Mouse (Mus musculus): Measurements from ENCODE around the gene Gnb3. TPM values are rescaled to one million over a fixed set of nuclear protein-coding genes. Genes with fewer than 3 reads are reported as not detected.

Gene Gnb3
- polyA plus RNA-seq, 1 experiment: 0.41 TPM

DNA sequence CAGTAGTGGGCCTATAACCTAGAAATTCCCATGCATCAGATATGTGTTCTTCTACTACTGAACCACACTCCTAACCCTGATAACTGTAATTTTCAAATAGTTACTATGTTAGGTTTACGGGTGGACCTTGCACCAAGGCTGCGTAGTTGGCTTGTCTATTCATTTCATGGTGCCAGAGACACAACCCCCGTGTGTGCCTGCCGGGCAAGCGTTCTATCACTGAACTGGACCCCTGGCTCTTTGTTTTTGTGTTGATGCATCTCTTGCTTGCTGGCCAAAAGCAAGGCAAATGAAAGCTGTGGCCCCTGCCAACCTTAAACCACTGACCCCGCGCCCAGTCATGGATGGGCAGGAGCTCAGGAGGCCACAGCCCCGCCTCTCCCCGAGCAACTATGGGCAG is 41.7 kb upstream of the Gnb3 start:
- H3K4me1 ChIP-seq (ENCODE audit: control insufficient read depth, insufficient read depth, low read length): no peaks in the 10 kb centered on the region
- H3K36me3 ChIP-seq (ENCODE audit: control insufficient read depth, insufficient read depth, low read length): no peaks in the 10 kb centered on the region
- H3K4me3 ChIP-seq (ENCODE audit: insufficient read depth, low read depth, low read length): no peak overlapping the region
- DNase-seq: peak; percentile 47
- TF ChIP-seq POLR2A (IDR thresholded peaks at IDR 0.05; ENCODE audit: low read depth, low read length): no peak
- no peak for TF ChIP-seq CTCF (conservative IDR thresholded peaks at IDR 0.05; ENCODE audit: insufficient read depth, insufficient read length, low read depth, low read length)
- no peaks in the 10 kb centered on the region for H3K27me3 ChIP-seq (replicated peaks; ENCODE audit: control insufficient read depth, insufficient read depth, low read length)
- H3K27ac ChIP-seq (ENCODE audit: insufficient read depth, low read depth, low read length): no peak overlapping the region
- 77% methylated on average over 9 of the region's 9 CpGs for WGBS

DNA sequence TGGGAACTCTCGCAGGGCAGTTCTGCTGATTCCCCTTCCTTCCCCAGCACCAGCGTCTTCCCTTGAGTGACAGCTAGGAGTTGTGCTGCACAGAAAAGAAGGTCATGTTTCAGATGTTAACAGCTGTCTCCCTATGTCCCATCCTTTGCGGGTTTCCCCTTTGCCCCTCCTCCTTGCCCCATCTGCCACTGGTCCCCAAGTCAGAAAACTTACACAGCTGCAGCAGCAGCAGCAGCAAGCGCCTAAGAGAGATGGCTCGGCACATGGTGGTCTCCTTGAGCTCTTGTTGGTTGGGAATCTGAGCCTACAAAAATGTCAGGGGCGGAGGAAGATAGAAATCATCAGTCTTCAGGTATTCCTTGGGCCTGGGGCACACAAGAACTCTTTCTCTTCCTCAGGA is 39.3 kb upstream of the Gnb3 start:
- Histone ChIP-seq H3K4me3 (ENCODE audit: insufficient read depth, low read depth, low read length) (no peak overlapping the region), H3K27me3 (replicated peaks; ENCODE audit: control insufficient read depth, insufficient read depth, low read length) (no peaks in the 10 kb centered on the region), H3K27ac (ENCODE audit: insufficient read depth, low read depth, low read length) (no peak overlapping the region), H3K4me1 (ENCODE audit: control insufficient read depth, insufficient read depth, low read length) (no peaks in the 10 kb centered on the region), H3K36me3 (ENCODE audit: control insufficient read depth, insufficient read depth, low read length) (no peaks in the 10 kb centered on the region)
- WGBS: 51% methylated on average over 6 of the region's 6 CpGs
- no peak for TF ChIP-seq POLR2A (IDR thresholded peaks at IDR 0.05; ENCODE audit: low read depth, low read length)
- no peak for TF ChIP-seq CTCF (conservative IDR thresholded peaks at IDR 0.05; ENCODE audit: insufficient read depth, insufficient read length, low read depth, low read length)
- no peak for DNase-seq

GRCm38 (mm10) chr6:124874348-124874747 is 34.3 kb upstream of the Gnb3 start:
- Histone ChIP-seq H3K27me3 (replicated peaks; ENCODE audit: control insufficient read depth, insufficient read depth, low read length) (no peaks in the 10 kb centered on the region), H3K4me1 (ENCODE audit: control insufficient read depth, insufficient read depth, low read length) (no peaks in the 10 kb centered on the region), H3K27ac (ENCODE audit: insufficient read depth, low read depth, low read length) (no peak overlapping the region), H3K4me3 (ENCODE audit: insufficient read depth, low read depth, low read length) (no peak overlapping the region), H3K36me3 (ENCODE audit: control insufficient read depth, insufficient read depth, low read length) (no peaks in the 10 kb centered on the region)
- 41% methylated on average over 2 of the region's 3 CpGs for WGBS
- no peak for DNase-seq
- TF ChIP-seq CTCF (conservative IDR thresholded peaks at IDR 0.05; ENCODE audit: insufficient read depth, insufficient read length, low read depth, low read length): no peak
- no peak for TF ChIP-seq POLR2A (IDR thresholded peaks at IDR 0.05; ENCODE audit: low read depth, low read length)

DNA sequence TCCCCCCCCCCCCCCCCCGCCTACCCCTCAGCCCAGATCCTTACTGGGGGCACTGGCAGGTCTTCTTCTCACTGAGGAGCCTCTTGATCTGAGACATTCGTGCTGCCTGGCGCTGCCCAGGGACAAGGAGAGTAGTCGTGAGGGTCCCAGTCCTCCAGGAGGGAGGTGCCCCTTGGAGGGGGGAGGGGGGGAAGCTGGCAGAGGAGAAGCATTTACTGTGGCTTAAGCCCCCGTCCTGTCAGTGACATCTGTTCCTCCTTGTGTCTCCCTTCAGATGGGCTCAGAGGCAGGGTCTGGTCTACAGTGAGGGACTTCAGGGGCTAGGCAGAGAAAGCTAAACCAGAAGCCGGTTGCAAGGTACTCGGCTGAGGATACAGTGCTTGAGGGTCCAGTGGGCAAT is 26.5 kb upstream of the Gnb3 start:
- WGBS: 75% methylated on average over 7 of the region's 7 CpGs
- Histone ChIP-seq H3K36me3 (ENCODE audit: control insufficient read depth, insufficient read depth, low read length) (no peaks in the 10 kb centered on the region), H3K4me3 (ENCODE audit: insufficient read depth, low read depth, low read length) (no peak overlapping the region), H3K27me3 (replicated peaks; ENCODE audit: control insufficient read depth, insufficient read depth, low read length) (no peaks in the 10 kb centered on the region), H3K4me1 (ENCODE audit: control insufficient read depth, insufficient read depth, low read length) (no peaks in the 10 kb centered on the region), H3K27ac (ENCODE audit: insufficient read depth, low read depth, low read length) (no peak overlapping the region)
- TF ChIP-seq POLR2A (IDR thresholded peaks at IDR 0.05; ENCODE audit: low read depth, low read length): no peak
- TF ChIP-seq CTCF (conservative IDR thresholded peaks at IDR 0.05; ENCODE audit: insufficient read depth, insufficient read length, low read depth, low read length): no peak
- no peak for DNase-seq

DNA sequence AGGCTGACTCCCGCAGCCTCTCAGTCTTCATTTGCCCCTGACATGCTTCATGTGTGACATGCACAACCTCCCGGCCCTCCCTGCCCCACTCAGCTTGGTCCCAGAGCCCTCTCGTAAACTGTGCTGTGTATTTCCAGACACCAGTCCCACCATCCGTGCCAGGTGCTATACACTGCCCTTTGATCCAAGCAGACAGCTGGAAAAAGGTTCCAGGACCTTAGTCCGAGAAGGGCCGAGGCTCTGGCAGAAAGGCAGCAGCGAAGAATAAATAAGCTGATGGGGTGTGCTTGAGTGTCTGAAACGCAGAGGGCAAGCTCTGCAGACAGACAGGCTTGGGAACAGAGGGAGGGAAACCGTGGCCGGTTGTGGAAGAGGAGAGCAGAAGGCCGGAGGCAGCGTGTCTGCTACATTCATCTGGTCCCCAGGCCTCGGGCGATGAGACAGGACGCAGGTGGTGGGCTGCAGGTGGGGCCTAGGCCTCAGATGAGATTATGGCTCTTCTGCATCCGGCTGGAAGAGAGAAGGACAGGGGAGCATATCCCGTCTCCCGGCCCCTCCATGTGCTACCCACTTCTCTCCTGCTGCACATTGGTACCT is 25.8 kb upstream of the Gnb3 start:
- Histone ChIP-seq H3K27me3 (replicated peaks; ENCODE audit: control insufficient read depth, insufficient read depth, low read length) (no peaks in the 10 kb centered on the region), H3K4me1 (ENCODE audit: control insufficient read depth, insufficient read depth, low read length) (no peaks in the 10 kb centered on the region), H3K36me3 (ENCODE audit: control insufficient read depth, insufficient read depth, low read length) (no peaks in the 10 kb centered on the region), H3K27ac (ENCODE audit: insufficient read depth, low read depth, low read length) (no peak overlapping the region), H3K4me3 (ENCODE audit: insufficient read depth, low read depth, low read length) (no peak overlapping the region)
- WGBS: 68% methylated on average over 18 of the region's 18 CpGs
- DNase-seq: peak; percentile 54
- TF ChIP-seq CTCF (conservative IDR thresholded peaks at IDR 0.05; ENCODE audit: insufficient read depth, insufficient read length, low read depth, low read length) (no peak), POLR2A (IDR thresholded peaks at IDR 0.05; ENCODE audit: low read depth, low read length) (no peak)

GRCm38 (mm10) chr6:124863658-124864298 is 23.7 kb upstream of the Gnb3 start, which contains the start of gene Gpr162:
Gene Gpr162 (minus strand): TSS chr6:124863983.
- peak; percentile 48 for DNase-seq
- 3% methylated on average over 43 of the region's 43 CpGs for WGBS

GRCm38 (mm10) chr6:124863125-124863657 is 23.1 kb upstream of the Gnb3 start:
- H3K4me1 ChIP-seq (ENCODE audit: control insufficient read depth, insufficient read depth, low read length): no peaks in the 10 kb centered on the region
- peak overlapping the region; percentile 55 for H3K4me3 ChIP-seq (ENCODE audit: insufficient read depth, low read depth, low read length)
- H3K27me3 ChIP-seq (replicated peaks; ENCODE audit: control insufficient read depth, insufficient read depth, low read length): no peaks in the 10 kb centered on the region
- H3K27ac ChIP-seq (ENCODE audit: insufficient read depth, low read depth, low read length): no peak overlapping the region
- no peak for DNase-seq
- H3K36me3 ChIP-seq (ENCODE audit: control insufficient read depth, insufficient read depth, low read length): no peaks in the 10 kb centered on the region
- TF ChIP-seq CTCF (conservative IDR thresholded peaks at IDR 0.05; ENCODE audit: insufficient read depth, insufficient read length, low read depth, low read length) (no peak), POLR2A (IDR thresholded peaks at IDR 0.05; ENCODE audit: low read depth, low read length) (no peak)
- 0% methylated on average over 11 of the region's 16 CpGs for WGBS

More at GRCm38 (mm10) chr6:124863658-124864298, 23.7 kb upstream of the Gnb3 start, which contains the start of gene Gpr162:
- H3K27ac ChIP-seq (ENCODE audit: insufficient read depth, low read depth, low read length): no peak within 1 kb of the TSS
- H3K4me3 ChIP-seq (ENCODE audit: insufficient read depth, low read depth, low read length): peak within 1 kb of the TSS; percentile 55
- H3K27me3 ChIP-seq (replicated peaks; ENCODE audit: control insufficient read depth, insufficient read depth, low read length): no peaks in the 10 kb centered on the region
- no peaks in the 10 kb centered on the region for H3K36me3 ChIP-seq (ENCODE audit: control insufficient read depth, insufficient read depth, low read length)
- TF ChIP-seq CTCF (conservative IDR thresholded peaks at IDR 0.05; ENCODE audit: insufficient read depth, insufficient read length, low read depth, low read length): no peak
- TF ChIP-seq POLR2A (IDR thresholded peaks at IDR 0.05; ENCODE audit: low read depth, low read length): no peak
- no peaks in the 10 kb centered on the region for H3K4me1 ChIP-seq (ENCODE audit: control insufficient read depth, insufficient read depth, low read length)

Data from kidney, adult 2 months (tissue).